Mouse (Mus musculus) embryonic fibroblast, embryonic 13.5 days (primary cell): ENCODE measurements at regions not wholly inside any gene's neighbourhood (a gene's known extent, or its start where the extent isn't known, plus 50 kb on each side); places are given as distances from the start of the nearest gene placed in this dataset.

Experiments used
- H3K27ac ChIP-seq: 2 replicates; pipeline ENCODE4 v1.5.1; 2012; ENCODE audit warnings: low read length, control low read depth, inconsistent platforms; ENCODE audit not compliant: insufficient read depth
- H3K4me1 ChIP-seq: 2 replicates; pipeline ENCODE4 v1.6.1; 2011; ENCODE audit warnings: low read length; ENCODE audit not compliant: control insufficient read depth, insufficient read depth
- H3K4me3 ChIP-seq: 2 replicates; pipeline ENCODE4 v1.5.1; 2011; ENCODE audit warnings: mild to moderate bottlenecking, control low read depth, low read length; ENCODE audit not compliant: insufficient read depth
- CTCF ChIP-seq: IDR thresholded peaks from 2 replicates; pipeline ENCODE4 v1.5.1; 2011; ENCODE audit warnings: mild to moderate bottlenecking, control low read depth, low read length, moderate library complexity, borderline replicate concordance; ENCODE audit not compliant: insufficient read depth
- POLR2A ChIP-seq: IDR thresholded peaks from 2 replicates; pipeline ENCODE4 v1.6.1; 2011; ENCODE audit warnings: low read depth, mild to moderate bottlenecking, control low read depth, low read length, moderate library complexity

- no peaks in the 10 kb centered on the region for H3K4me1 ChIP-seq
- no peak for TF ChIP-seq CTCF
- no peak for TF ChIP-seq POLR2A
- H3K4me3 ChIP-seq = no peak overlapping the region
- H3K27ac ChIP-seq = no peak overlapping the region
Measured at GRCm38 (mm10) chr1:125241717-125242116, 193.8 kb downstream of the Actr3 start.

GRCm38 (mm10) chr1:125237595-125237988, 197.9 kb downstream of the Actr3 start:
- H3K4me1 ChIP-seq = no peaks in the 10 kb centered on the region
- peak overlapping the region; percentile 66; the same call in 1 of the 2 replicates for H3K27ac ChIP-seq
- H3K4me3 ChIP-seq = no peak overlapping the region
- TF ChIP-seq CTCF (no peak), POLR2A (no peak)

- peak overlapping the region; percentile 66 for H3K27ac ChIP-seq
- TF ChIP-seq POLR2A (no peak), CTCF (no peak)
- H3K4me1 ChIP-seq = no peaks in the 10 kb centered on the region
- H3K4me3 ChIP-seq = no peak overlapping the region
Measured at GRCm38 (mm10) chr1:125236948-125237594, 198.5 kb downstream of the Actr3 start.

- Histone ChIP-seq H3K4me1 (no peaks in the 10 kb centered on the region), H3K27ac (no peak overlapping the region), H3K4me3 (no peak overlapping the region)
- TF ChIP-seq CTCF (no peak), POLR2A (no peak)
Measured at GRCm38 (mm10) chr1:125234747-125235146, 200.8 kb downstream of the Actr3 start.

GRCm38 (mm10) chr1:125223370-125223769, 212.2 kb downstream of the Actr3 start:
- no peaks in the 10 kb centered on the region for H3K4me1 ChIP-seq
- no peak for TF ChIP-seq CTCF
- H3K4me3 ChIP-seq = no peak overlapping the region
- H3K27ac ChIP-seq = no peak overlapping the region

- no peak overlapping the region for H3K4me3 ChIP-seq
- H3K4me1 ChIP-seq = no peaks in the 10 kb centered on the region
- no peak overlapping the region for H3K27ac ChIP-seq
- TF ChIP-seq CTCF (no peak), POLR2A (no peak)
Measured at GRCm38 (mm10) chr1:125216192-125216591, 219.3 kb downstream of the Actr3 start.

GRCm38 (mm10) chr1:125187091-125187490, 248.4 kb downstream of the Actr3 start:
- Histone ChIP-seq H3K27ac (no peak overlapping the region), H3K4me1 (no peaks in the 10 kb centered on the region), H3K4me3 (no peak overlapping the region)
- TF ChIP-seq POLR2A (no peak), CTCF (no peak)

GRCm38 (mm10) chr1:125176124-125176937, 259.2 kb downstream of the Actr3 start:
- no peak for TF ChIP-seq CTCF
- no peak for TF ChIP-seq POLR2A
- no peaks in the 10 kb centered on the region for H3K4me1 ChIP-seq

GRCm38 (mm10) chr1:125174725-125175124, 260.8 kb downstream of the Actr3 start:
- H3K4me3 ChIP-seq = no peak overlapping the region
- no peaks in the 10 kb centered on the region for H3K4me1 ChIP-seq
- TF ChIP-seq POLR2A (no peak), CTCF (no peak)
- H3K27ac ChIP-seq = no peak overlapping the region

More at GRCm38 (mm10) chr1:125176124-125176937, 259.2 kb downstream of the Actr3 start:
- Histone ChIP-seq H3K4me3 (no peak overlapping the region), H3K27ac (no peak overlapping the region)

- no peak for TF ChIP-seq POLR2A
- no peak for TF ChIP-seq CTCF
- H3K4me3 ChIP-seq = no peak overlapping the region
- H3K4me1 ChIP-seq = no peaks in the 10 kb centered on the region
- H3K27ac ChIP-seq = no peak overlapping the region
Measured at GRCm38 (mm10) chr1:125172474-125172873, 263.1 kb downstream of the Actr3 start.
